Mouse (Mus musculus) bone marrow, adult 2 months (tissue): Measurements from ENCODE around the gene Cdkl2. TPM values are rescaled to one million over a fixed set of nuclear protein-coding genes. Genes with fewer than 3 reads are reported as not detected.

Experiments used
- H3K27ac ChIP-seq: fragments of 200-500 bp; 2 replicates; pipeline ENCODE4 v1.5.1; 2012; ENCODE audit warnings: low read depth, mild to moderate bottlenecking, control low read depth, inconsistent platforms, low read length; ENCODE audit not compliant: control insufficient read depth, poor library complexity, insufficient read depth
- H3K4me1 ChIP-seq: fragments of 200-500 bp; 2 replicates; pipeline ENCODE4 v1.6.1; 2011; ENCODE audit warnings: low read length; ENCODE audit not compliant: control insufficient read depth, insufficient read depth
- H3K4me3 ChIP-seq: fragments of 200-500 bp; replicated peaks from 2 replicates; pipeline ENCODE3; 2011; ENCODE audit warnings: mild to moderate bottlenecking, low read depth, low read length, control low read depth; ENCODE audit not compliant: control insufficient read depth
- CTCF ChIP-seq: fragments of 200-500 bp; IDR thresholded peaks from 2 replicates; pipeline ENCODE4 v1.5.1; 2011; ENCODE audit warnings: low read length, control low read depth; ENCODE audit not compliant: control insufficient read depth, insufficient read depth
- POLR2A ChIP-seq: fragments of 200-500 bp; IDR thresholded peaks from 2 replicates; pipeline ENCODE4 v1.6.1; 2011; ENCODE audit warnings: low read depth, mild to moderate bottlenecking, control low read depth, low read length, borderline replicate concordance; ENCODE audit not compliant: control insufficient read depth
- WGBS: fragments of 180-500 bp; shearing (Covaris S2); methylation state at CpG from one replicate; pipeline ENCODE4 v1.1.7; 2018; 5-methylcytosine and 5-hydroxymethylcytosine counted together
- polyA plus RNA-seq: library from polyadenylated mRNA; stranded (reverse); fragments of >200 nt; gene quantifications from 2 replicates; pipeline ENCODE4 v1.2.4, GENCODE M21; 2011; ENCODE audit warnings: low replicate concordance; ENCODE audit not compliant: missing spikeins, insufficient read depth, insufficient read length

Gene Cdkl2
- polyA plus RNA-seq, 1 experiment = 1.00 TPM

- 25% methylated on average over 2 of the region's 2 CpGs for WGBS
- no peaks in the 10 kb centered on the region for H3K4me1 ChIP-seq
- H3K4me3 ChIP-seq = no peak overlapping the region
- no peak overlapping the region for H3K27ac ChIP-seq
- TF ChIP-seq POLR2A = no peak
- TF ChIP-seq CTCF = no peak
Measured at GRCm38 (mm10) chr5:92019960-92020359, 23.7 kb downstream of the Cdkl2 start.

- 71% methylated on average over 7 of the region's 7 CpGs for WGBS
- TF ChIP-seq POLR2A (no peak), CTCF (no peak)
- Histone ChIP-seq H3K27ac (no peak overlapping the region), H3K4me1 (no peaks in the 10 kb centered on the region), H3K4me3 (no peak overlapping the region)
Measured at GRCm38 (mm10) chr5:92011756-92012155, 31.9 kb downstream of the Cdkl2 start.

GRCm38 (mm10) chr5:92009827-92010226, 33.9 kb downstream of the Cdkl2 start:
- no peak overlapping the region for H3K4me3 ChIP-seq
- WGBS = 59% methylated on average over 2 of the region's 2 CpGs
- TF ChIP-seq POLR2A (no peak), CTCF (no peak)
- H3K27ac ChIP-seq = no peak overlapping the region
- H3K4me1 ChIP-seq = no peaks in the 10 kb centered on the region

- peak; percentile 33 for TF ChIP-seq CTCF
- TF ChIP-seq POLR2A = no peak
- Histone ChIP-seq H3K4me1 (peaks cover 1% of the 10 kb centered on the region; the same call in 1 of the 2 replicates), H3K4me3 (no peak overlapping the region), H3K27ac (no peak overlapping the region)
- 60% methylated on average over 2 of the region's 2 CpGs for WGBS
Measured at GRCm38 (mm10) chr5:92003011-92003410, 40.7 kb downstream of the Cdkl2 start.

- H3K4me3 ChIP-seq = no peak overlapping the region
- TF ChIP-seq POLR2A = no peak
- no peak for TF ChIP-seq CTCF
- H3K4me1 ChIP-seq = peaks cover 1% of the 10 kb centered on the region; the same call in 1 of the 2 replicates
- no peak overlapping the region for H3K27ac ChIP-seq
- 17% methylated on average over 2 of the region's 2 CpGs for WGBS
Measured at GRCm38 (mm10) chr5:92000770-92001169, 42.9 kb downstream of the Cdkl2 start.

- TF ChIP-seq CTCF (no peak), POLR2A (no peak)
- H3K27ac ChIP-seq = no peak overlapping the region
- H3K4me3 ChIP-seq = no peak overlapping the region
- WGBS = 76% methylated on average over 13 of the region's 13 CpGs
- no peaks in the 10 kb centered on the region; the same call in 1 of the 2 replicates for H3K4me1 ChIP-seq
Measured at GRCm38 (mm10) chr5:91994546-91994945, 49.1 kb downstream of the Cdkl2 start.

GRCm38 (mm10) chr5:91993061-91993460, 50.6 kb downstream of the Cdkl2 start:
- Histone ChIP-seq H3K27ac (no peak overlapping the region), H3K4me1 (no peaks in the 10 kb centered on the region; the same call in 1 of the 2 replicates), H3K4me3 (no peak overlapping the region)
- WGBS = 57% methylated on average over 2 of the region's 2 CpGs
- TF ChIP-seq POLR2A (no peak), CTCF (no peak)

GRCm38 (mm10) chr5:91991191-91991937, 52.3 kb downstream of the Cdkl2 start:
- Histone ChIP-seq H3K4me1 (no peaks in the 10 kb centered on the region; the same call in 1 of the 2 replicates), H3K4me3 (no peak overlapping the region), H3K27ac (no peak overlapping the region)
- WGBS = 62% methylated on average over 6 of the region's 6 CpGs
- TF ChIP-seq CTCF (no peak), POLR2A (no peak)
